Mouse (Mus musculus) olfactory bulb, adult 2 months (tissue): Measurements from ENCODE around the gene Lrfn4.

Experiments
- CTCF ChIP-seq: fragments of 200-500 bp; IDR thresholded peaks from 2 replicates; pipeline ENCODE4 v1.5.1; 2012; ENCODE audit warnings: low read depth, mild to moderate bottlenecking, low read length, moderate library complexity; ENCODE audit not compliant: insufficient read depth
- POLR2A ChIP-seq: fragments of 200-500 bp; IDR thresholded peaks from 2 replicates; pipeline ENCODE4 v1.6.1; 2012; ENCODE audit warnings: mild to moderate bottlenecking, low read depth, low read length, moderate library complexity; ENCODE audit not compliant: insufficient read depth

- no peak for TF ChIP-seq POLR2A
- no peak for TF ChIP-seq CTCF
Measured at GRCm38 (mm10) chr19:4588430-4588829, 27.0 kb downstream of the Lrfn4 start.
